Mouse (Mus musculus) heart, adult 2 months (tissue): ENCODE measurements around the gene Mum1.

Experiments
- CTCF ChIP-seq: fragments of 200-600 bp; IDR thresholded peaks from 2 replicates; pipeline ENCODE4 v1.8.1; 2022; ENCODE audit warnings: antibody characterized with exemption, mild to moderate bottlenecking, moderate library complexity
- EP300 ChIP-seq: fragments of 200-500 bp; IDR thresholded peaks from 2 replicates; pipeline ENCODE4 v1.6.1; 2011; ENCODE audit warnings: low read depth, low read length, control low read depth; ENCODE audit not compliant: insufficient read depth
- POLR2A ChIP-seq: fragments of 200-500 bp; IDR thresholded peaks from 2 replicates; pipeline ENCODE4 v1.6.1; 2011; ENCODE audit warnings: mild to moderate bottlenecking, low read depth, low read length, control low read depth; ENCODE audit not compliant: insufficient read depth

- TF ChIP-seq POLR2A = no peak
- TF ChIP-seq CTCF = no peak
- no peak for TF ChIP-seq EP300
Measured at GRCm38 (mm10) chr10:80281921-80282371, 55.7 kb downstream of the Mum1 start.
